Mouse (Mus musculus) NIH3T3 (cell line): ENCODE data around the gene Dixdc1.
A peak's percentile ranks its signal among the peaks of the same experiment; 100 is the strongest.
"Not testable (repeated sequence)": the region's sequence is repeated elsewhere in the genome, so short reads cannot be mapped to it uniquely, and the experiment has no call there.

Experiments
- DNase-seq: peaks from one replicate; pipeline ENCODE4 v3.0.0-alpha.2; 2012; ENCODE audit warnings: low read depth

Gene Dixdc1

GRCm38 (mm10) chr9:50646826-50647370, 92.4 kb downstream of the Dixdc1 start:
- DNase-seq, result no peak

GRCm38 (mm10) chr9:50634270-50634669, 105.0 kb downstream of the Dixdc1 start:
- DNase-seq, result no peak

- peak; percentile 55 for DNase-seq
Measured at GRCm38 (mm10) chr9:50633059-50633458, 106.3 kb downstream of the Dixdc1 start.

GRCm38 (mm10) chr9:50632016-50632688, 107.2 kb downstream of the Dixdc1 start:
- no peak for DNase-seq

- DNase-seq, result not testable (repeated sequence)
Measured at GRCm38 (mm10) chr9:50630903-50631302, 108.4 kb downstream of the Dixdc1 start.

- no peak for DNase-seq
Measured at GRCm38 (mm10) chr9:50617794-50618330, 121.5 kb downstream of the Dixdc1 start.

- DNase-seq, result peak; percentile 93
Measured at GRCm38 (mm10) chr9:50616766-50617603, 122.3 kb downstream of the Dixdc1 start, which contains the start of the genes Pih1d2 and Nkapd1. Gene Pih1d2 (plus strand): TSS chr9:50617321. Gene Nkapd1 (minus strand): TSS chr9:50617464.

GRCm38 (mm10) chr9:50616161-50616560, 123.2 kb downstream of the Dixdc1 start:
- no peak for DNase-seq
